Mouse (Mus musculus): ENCODE measurements around the gene Bnc1.

DNA sequence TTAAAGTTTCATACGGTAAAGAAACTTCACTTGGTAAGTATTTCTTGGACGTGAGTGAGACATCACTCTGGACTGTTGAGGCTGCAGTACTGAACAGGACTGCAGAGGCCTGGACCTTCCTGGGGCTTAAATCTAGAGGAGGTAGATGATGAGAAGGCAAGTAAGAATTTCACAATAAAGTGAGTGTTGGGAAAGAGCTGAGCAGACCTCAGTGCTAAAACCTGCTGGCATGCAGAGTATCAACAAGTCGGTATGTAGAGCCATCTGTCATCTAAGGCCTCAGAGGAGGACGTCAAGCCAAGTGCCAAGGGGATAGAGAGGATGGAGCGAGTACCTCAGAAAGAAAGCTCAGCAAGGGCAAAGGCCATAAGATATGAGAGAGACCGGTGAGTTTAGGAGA, 8.4 kb downstream of the Bnc1 start:
- TF ChIP-seq MAFK (IDR thresholded peaks at IDR 0.05; ENCODE audit: insufficient read depth, low read depth, low read length) (no peak), ZC3H11A (IDR thresholded peaks at IDR 0.05; ENCODE audit: borderline replicate concordance, low read depth, low read length) (no peak), ZNF384 (IDR thresholded peaks at IDR 0.05; ENCODE audit: low read depth, low read length) (no peak), HCFC1 (IDR thresholded peaks at IDR 0.05; ENCODE audit: borderline replicate concordance, insufficient read depth, low read length) (no peak)

Measured in ES-E14 (cell line).